In genomic region chr14:31793979-31794775, GRCm38 (mm10) we compare ENCODE assay signal across 9 mouse cellular contexts. TPM values are rescaled to one million over a fixed set of nuclear protein-coding genes. Genes with fewer than 3 reads are reported as not detected.
DNase-seq lines count a peak whose midpoint lies in the region; ATAC-seq and TF ChIP-seq lines count a peak whose summit lies in the region.
"Had no signal": no experiment of that assay in that cellular context is flagged by ENCODE, and none has a peak within 500 bp of the region (broad histone marks: within the 10 kb centered on the region; RNA-seq: fewer than 3 reads in every experiment).

No protein-coding gene starts in this region.

- intact Hi-C loops in heart, postnatal 10 days (cut with DNase I) = loop anchor here (1.0 to 10.0 kb wide), 3 partner anchors 148 to 391 kb away; no protein-coding TSS in a partner anchor

- H3K9me3 ChIP-seq in embryonic facial prominence, embryonic 11.5 days (replicated peaks; ENCODE audit: control insufficient read depth, low read length) = no peaks in the 10 kb centered on the region
- no peaks in the 10 kb centered on the region for H3K9me3 ChIP-seq in embryonic facial prominence, embryonic 10.5 days
- H3K9me3 ChIP-seq in liver, embryonic 13.5 days (replicated peaks) = no peaks in the 10 kb centered on the region
- H3K9me3 ChIP-seq in neural tube, embryonic 15.5 days (replicated peaks) = no peaks in the 10 kb centered on the region
- H3K9me3 ChIP-seq: G1E had no signal

- WGBS in embryonic facial prominence, embryonic 11.5 days = 69% methylated on average over 4 of the region's 4 CpGs
- 72% methylated on average over 4 of the region's 4 CpGs for WGBS in embryonic facial prominence, embryonic 10.5 days
- WGBS in cerebellum, adult 2 months = 46% methylated on average over 4 of the region's 4 CpGs
- 62% methylated on average over 4 of the region's 4 CpGs for WGBS in liver, embryonic 13.5 days (ENCODE audit: insufficient replicate concordance)
- WGBS in neural tube, embryonic 15.5 days = 52% methylated on average over 4 of the region's 4 CpGs

- H3K4me1 ChIP-seq in embryonic facial prominence, embryonic 11.5 days (ENCODE audit: control insufficient read depth, insufficient read depth, low read length) = no peaks in the 10 kb centered on the region; the same call in 1 of the 2 replicates
- peaks cover 10% of the 10 kb centered on the region for H3K4me1 ChIP-seq in embryonic facial prominence, embryonic 10.5 days
- H3K4me1 ChIP-seq in cerebellum, adult 2 months (ENCODE audit: control insufficient read depth, insufficient read depth, low read length) = no peaks in the 10 kb centered on the region; the same call in 1 of the 2 replicates
- peaks cover 16% of the 10 kb centered on the region for H3K4me1 ChIP-seq in liver, embryonic 13.5 days (replicated peaks)
- H3K4me1 ChIP-seq in neural tube, embryonic 15.5 days = peaks cover 11% of the 10 kb centered on the region

- DNase-seq in embryonic facial prominence, embryonic 11.5 days (ENCODE audit: low spot score) = peak; percentile 65
- DNase-seq in embryonic facial prominence, embryonic 10.5 days (ENCODE audit: low spot score) = no peak
- peak; percentile 65 for DNase-seq in 3T3-L1 (ENCODE audit: low read depth, low spot score)
- peak; percentile 31 for DNase-seq in cerebellum, adult 2 months
- DNase-seq in heart, postnatal 10 days = peak; percentile 38 to 53
- DNase-seq in liver, embryonic 13.5 days = no peak
- DNase-seq in urinary bladder, postnatal 36 days (ENCODE audit: low spot score in 2 of 2) = no peak

- no peak overlapping the region for H3K4me2 ChIP-seq in embryonic facial prominence, embryonic 11.5 days (ENCODE audit: low read depth, low read length)
- no peak overlapping the region for H3K4me2 ChIP-seq in liver, embryonic 13.5 days
- H3K4me2 ChIP-seq in neural tube, embryonic 15.5 days = no peak overlapping the region

- H3K9ac ChIP-seq in embryonic facial prominence, embryonic 11.5 days (replicated peaks; ENCODE audit: low read length) = no peak overlapping the region
- no peak overlapping the region for H3K9ac ChIP-seq in liver, embryonic 13.5 days
- H3K9ac ChIP-seq in neural tube, embryonic 15.5 days (replicated peaks) = no peak overlapping the region

- H3K27me3 ChIP-seq in embryonic facial prominence, embryonic 11.5 days (ENCODE audit: control insufficient read depth, insufficient read depth, low read length) = no peaks in the 10 kb centered on the region
- no peaks in the 10 kb centered on the region for H3K27me3 ChIP-seq in embryonic facial prominence, embryonic 10.5 days (replicated peaks; ENCODE audit: low read depth, poor library complexity, severe bottlenecking)
- no peaks in the 10 kb centered on the region for H3K27me3 ChIP-seq in cerebellum, adult 2 months (ENCODE audit: control insufficient read depth, insufficient read depth, low read length)
- H3K27me3 ChIP-seq in liver, embryonic 13.5 days = no peaks in the 10 kb centered on the region
- no peaks in the 10 kb centered on the region for H3K27me3 ChIP-seq in neural tube, embryonic 15.5 days (replicated peaks)

- no peak for TF ChIP-seq POLR2A in cerebellum, adult 2 months (IDR thresholded peaks at IDR 0.05; ENCODE audit: borderline replicate concordance, insufficient read depth, low read length)

- peak; percentile 28; the same call in 1 of the 2 replicates for TF ChIP-seq CTCF in cerebellum, adult 2 months (IDR thresholded peaks at IDR 0.05; ENCODE audit: borderline replicate concordance, insufficient read depth, low read depth, low read length)

- ATAC-seq in embryonic facial prominence, embryonic 11.5 days (replicated peaks; ENCODE audit: insufficient number of reproducible peaks, low FRiP score, low TSS enrichment, low read depth) = peak; percentile 87
- peak; percentile 64; the same call in 1 of the 2 replicates for ATAC-seq in liver, embryonic 13.5 days (ENCODE audit: low read depth)
- peak; percentile 86 for ATAC-seq in neural tube, embryonic 15.5 days (ENCODE audit: low FRiP score)

- no peaks in the 10 kb centered on the region for H3K36me3 ChIP-seq in embryonic facial prominence, embryonic 11.5 days (replicated peaks; ENCODE audit: control insufficient read depth, insufficient read depth, low read depth, low read length)
- no peaks in the 10 kb centered on the region for H3K36me3 ChIP-seq in embryonic facial prominence, embryonic 10.5 days (replicated peaks)
- H3K36me3 ChIP-seq in liver, embryonic 13.5 days = no peaks in the 10 kb centered on the region
- H3K36me3 ChIP-seq in neural tube, embryonic 15.5 days = no peaks in the 10 kb centered on the region

- no peak overlapping the region for H3K4me3 ChIP-seq in embryonic facial prominence, embryonic 11.5 days (ENCODE audit: low read depth, low read length)
- no peak overlapping the region for H3K4me3 ChIP-seq in embryonic facial prominence, embryonic 10.5 days
- H3K4me3 ChIP-seq in cerebellum, adult 2 months (replicated peaks; ENCODE audit: insufficient read depth, low read depth, low read length) = no peak overlapping the region
- H3K4me3 ChIP-seq in liver, embryonic 13.5 days (replicated peaks) = no peak overlapping the region
- H3K4me3 ChIP-seq in neural tube, embryonic 15.5 days (replicated peaks) = no peak overlapping the region

- no peak overlapping the region for H3K27ac ChIP-seq in embryonic facial prominence, embryonic 11.5 days (replicated peaks; ENCODE audit: low read depth, low read length)
- H3K27ac ChIP-seq in embryonic facial prominence, embryonic 10.5 days (replicated peaks) = no peak overlapping the region
- H3K27ac ChIP-seq in cerebellum, adult 2 months (ENCODE audit: insufficient read depth, low read length) = no peak overlapping the region
- H3K27ac ChIP-seq in liver, embryonic 13.5 days = no peak overlapping the region
- H3K27ac ChIP-seq in neural tube, embryonic 15.5 days (replicated peaks) = no peak overlapping the region

RNA-seq across cellular contexts. Expression of gene Ankrd28, which starts 36.3 kb away (rescaled TPM):
- 9.6 and 10.0 TPM in 2 replicates for polyA plus RNA-seq in embryonic facial prominence, embryonic 11.5 days (2014; fragmentation: Nextera tagmentation; extraction: Ambion mirVana)
- polyA plus RNA-seq in embryonic facial prominence, embryonic 10.5 days (2016; fragmentation: Nextera tagmentation; extraction: Ambion mirVana) = 9.5 and 10.7 TPM in 2 replicates
- polyA plus RNA-seq in cerebellum, adult 2 months (2012; rRNA removed) = 32.2 and 34.0 TPM in 2 replicates
- total RNA-seq in heart, postnatal 10 days (2021) = 10 to 100 TPM; 40.8 to 41.0 TPM
- 3.0 and 4.2 TPM in 2 replicates for polyA plus RNA-seq in liver, embryonic 13.5 days (2015; fragmentation: Nextera tagmentation; extraction: Ambion mirVana)
- polyA plus RNA-seq in neural tube, embryonic 15.5 days (2015; fragmentation: Nextera tagmentation; extraction: Ambion mirVana) = 9.1 and 9.4 TPM in 2 replicates

Comparison
In these comparisons a context has a peak if more than half of its experiments do, and no peak if none do; other contexts are left out.
1. DNase-seq: peak in embryonic facial prominence, embryonic 11.5 days (single experiment), 3T3-L1 (single experiment), cerebellum, adult 2 months (2 of 2) and heart, postnatal 10 days (2 of 2); none in embryonic facial prominence, embryonic 10.5 days (single experiment), liver, embryonic 13.5 days (single experiment) and urinary bladder, postnatal 36 days (0 of 2).
2. Peak in every context shown above with its lines, with median percentiles within 50 percentile points of each other: ATAC-seq.